Mouse (Mus musculus) layer of hippocampus, postnatal 10 days (tissue): ENCODE results near the gene Dnajc5. TPM values are rescaled to one million over a fixed set of nuclear protein-coding genes. Genes with fewer than 3 reads are reported as not detected.
"Not testable (repeated sequence)": the region's sequence is repeated elsewhere in the genome, so short reads cannot be mapped to it uniquely, and the experiment has no call there.

Source experiments
- DNase-seq, 2 experiments: peaks; one replicate each; pipeline ENCODE4 v3.0.0; 2021; ENCODE audit warnings: low spot score in 2 of 2
- long read RNA-seq: library from polyadenylated mRNA; stranded (forward); transcript quantifications from one replicate; pipeline ENCODE4 v2.0.0, GENCODE M21; 2023
- total RNA-seq, 2 experiments: library from RNA; stranded (reverse); gene quantifications; 2 replicates each; pipeline ENCODE4 v1.2.3; 2021

Gene Dnajc5
- total RNA-seq, result 100 to 1,000 TPM; 253 to 296 TPM
- long read RNA-seq, full-length matches to known transcripts, result 80 of 130 reads
- long read RNA-seq, partial matches to known transcripts, result 1 of 130 reads
- long read RNA-seq, other reads (novel, unspliced or antisense), result 49 of 130 reads

DNA sequence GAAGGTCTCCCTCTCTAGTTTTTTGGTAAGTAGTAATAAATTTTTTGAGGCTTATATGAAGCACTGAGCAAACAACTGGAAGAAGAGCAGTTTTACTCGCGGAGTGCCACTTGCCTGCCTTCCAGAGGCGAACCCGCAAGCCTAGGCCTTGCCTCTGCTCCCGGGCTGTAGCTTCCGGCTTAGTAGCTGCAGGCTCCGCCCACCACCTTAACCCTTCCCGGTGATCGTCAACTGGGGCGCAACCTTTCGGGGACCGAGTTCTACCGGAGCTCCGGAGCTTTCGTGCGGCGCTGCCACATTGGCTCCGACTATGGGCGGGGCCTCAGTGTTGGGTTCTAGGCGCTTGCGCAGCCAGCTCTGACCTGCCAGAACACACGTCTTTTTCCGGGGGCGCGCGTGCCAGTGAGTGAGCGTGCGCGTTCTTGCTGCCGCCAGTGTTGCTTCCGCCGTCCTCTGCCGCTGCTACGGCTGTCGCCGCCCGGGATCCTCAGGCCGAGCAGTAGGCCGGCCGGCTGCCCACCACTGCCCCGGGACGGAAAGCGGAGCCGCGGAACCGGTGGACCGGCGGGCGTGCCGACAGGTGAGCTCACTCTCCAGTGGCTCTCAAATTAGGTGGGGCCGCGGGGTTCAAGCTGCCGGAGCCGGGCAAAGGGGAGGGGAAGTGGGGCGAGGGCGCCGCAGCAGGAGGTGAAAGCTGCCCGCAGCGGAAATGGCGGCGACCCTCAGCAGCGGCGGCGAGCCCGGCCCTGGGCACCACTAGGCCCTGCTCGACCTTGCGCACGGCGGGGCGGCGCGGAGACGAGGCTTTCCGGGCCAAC is at the start of gene Dnajc5:
Gene Dnajc5, plus strand, starts transcription at position 368 of the 818 bp plus-strand sequence.
- peak; percentile 96 to 97 for DNase-seq

DNA sequence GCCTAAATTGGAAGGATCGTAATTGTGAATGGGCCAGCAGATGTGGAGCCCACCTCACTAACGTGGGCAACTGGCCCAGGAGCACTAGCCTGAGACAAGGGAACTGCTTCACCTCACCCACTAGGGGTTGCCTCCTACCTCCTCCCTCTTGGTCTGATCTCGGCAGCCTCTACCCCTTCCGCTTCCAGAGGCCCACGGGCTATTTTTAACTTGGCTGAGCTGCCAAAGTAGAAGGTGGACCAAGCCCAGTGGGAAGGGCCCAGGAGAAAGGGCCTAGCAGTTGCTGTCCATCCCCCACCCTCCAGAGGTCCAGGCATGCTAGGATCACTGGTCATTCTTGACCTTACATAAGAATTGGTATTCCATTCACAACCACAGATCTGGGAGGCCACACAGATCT is 49.0 kb upstream of the Dnajc5 start:
- no peak for DNase-seq

DNA sequence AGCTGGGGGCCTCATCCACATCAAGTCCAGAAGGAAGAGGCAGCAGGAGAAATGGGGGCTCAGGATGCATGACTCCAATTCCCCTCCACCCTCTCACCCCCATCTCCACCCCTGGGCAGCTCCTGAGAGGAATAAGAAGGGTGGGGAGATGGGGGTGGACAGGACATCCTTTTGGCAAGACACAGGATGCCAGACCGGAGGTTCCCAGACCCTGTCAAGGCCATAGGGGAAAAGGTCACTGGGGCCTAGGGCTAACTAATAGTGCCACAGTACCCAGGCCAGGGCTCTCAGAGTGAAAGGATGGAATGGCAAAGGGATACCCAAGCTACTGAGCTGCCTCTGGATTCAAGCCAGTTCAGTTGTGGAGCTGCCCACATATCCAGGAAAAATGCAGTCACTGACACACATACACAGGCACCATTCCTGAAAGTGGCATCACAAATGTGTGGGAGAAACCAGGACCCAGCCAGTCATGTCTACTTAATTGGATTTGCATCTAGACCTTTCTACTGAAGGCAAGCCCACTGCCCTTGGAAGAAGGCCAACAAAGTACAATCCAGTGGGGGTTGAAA is 47.9 kb upstream of the Dnajc5 start:
- DNase-seq, result no peak

DNA sequence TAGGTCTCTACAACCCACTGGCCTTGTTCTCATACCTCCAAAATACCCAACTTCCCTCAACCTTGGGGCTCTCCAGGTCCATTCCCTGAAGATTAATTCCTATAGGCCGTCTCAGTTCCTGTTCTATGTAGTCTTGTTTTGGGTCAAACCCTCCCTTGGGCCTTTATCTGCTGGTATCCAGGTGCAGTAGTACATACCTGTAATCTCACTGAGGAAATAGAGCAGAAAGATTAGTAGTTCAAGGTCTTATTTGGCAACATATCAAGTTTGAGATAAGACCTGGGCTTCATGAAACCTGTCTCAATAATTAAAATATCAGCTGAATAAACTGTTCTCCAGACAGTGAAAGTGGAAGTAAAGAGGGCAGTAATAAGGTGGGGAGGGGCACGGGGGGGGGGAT is 37.2 kb upstream of the Dnajc5 start:
- no peak for DNase-seq

DNA sequence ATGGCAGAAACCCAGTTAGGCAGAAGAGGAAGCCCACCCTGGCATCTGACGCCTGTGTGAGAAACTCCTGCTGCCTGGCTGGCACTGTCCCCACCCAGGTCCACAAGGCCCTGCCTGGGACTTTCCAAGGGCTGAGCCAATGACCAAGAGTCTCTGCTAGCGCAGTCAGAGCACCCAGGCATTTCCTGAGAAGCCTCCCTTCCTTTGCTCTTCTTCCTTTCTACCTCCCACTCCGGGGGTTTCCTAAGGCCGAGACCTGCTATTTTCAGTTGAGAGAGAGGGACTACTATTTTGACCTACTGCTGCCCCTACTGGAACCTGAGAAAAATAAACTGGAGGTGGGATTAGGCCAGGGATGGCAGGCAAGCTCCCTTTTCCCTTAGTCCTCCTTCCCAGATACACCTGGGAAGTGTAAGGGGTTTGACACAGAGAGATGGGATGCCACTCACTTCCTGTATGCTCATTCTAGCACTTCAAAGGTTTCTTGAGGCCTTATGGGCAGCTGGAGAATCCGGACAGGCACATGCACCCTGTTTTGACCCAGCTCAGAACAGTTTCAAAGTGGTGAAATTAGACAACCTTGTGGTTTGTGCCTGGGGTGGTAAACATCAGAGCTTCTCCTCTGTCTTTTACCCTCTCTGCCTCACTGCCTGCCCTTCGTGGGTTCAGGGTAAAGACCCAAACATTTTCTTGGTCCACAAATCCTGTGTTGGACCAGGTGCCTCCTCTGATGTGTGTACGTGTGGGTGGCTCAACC is 36.5 kb upstream of the Dnajc5 start:
- DNase-seq, result no peak

DNA sequence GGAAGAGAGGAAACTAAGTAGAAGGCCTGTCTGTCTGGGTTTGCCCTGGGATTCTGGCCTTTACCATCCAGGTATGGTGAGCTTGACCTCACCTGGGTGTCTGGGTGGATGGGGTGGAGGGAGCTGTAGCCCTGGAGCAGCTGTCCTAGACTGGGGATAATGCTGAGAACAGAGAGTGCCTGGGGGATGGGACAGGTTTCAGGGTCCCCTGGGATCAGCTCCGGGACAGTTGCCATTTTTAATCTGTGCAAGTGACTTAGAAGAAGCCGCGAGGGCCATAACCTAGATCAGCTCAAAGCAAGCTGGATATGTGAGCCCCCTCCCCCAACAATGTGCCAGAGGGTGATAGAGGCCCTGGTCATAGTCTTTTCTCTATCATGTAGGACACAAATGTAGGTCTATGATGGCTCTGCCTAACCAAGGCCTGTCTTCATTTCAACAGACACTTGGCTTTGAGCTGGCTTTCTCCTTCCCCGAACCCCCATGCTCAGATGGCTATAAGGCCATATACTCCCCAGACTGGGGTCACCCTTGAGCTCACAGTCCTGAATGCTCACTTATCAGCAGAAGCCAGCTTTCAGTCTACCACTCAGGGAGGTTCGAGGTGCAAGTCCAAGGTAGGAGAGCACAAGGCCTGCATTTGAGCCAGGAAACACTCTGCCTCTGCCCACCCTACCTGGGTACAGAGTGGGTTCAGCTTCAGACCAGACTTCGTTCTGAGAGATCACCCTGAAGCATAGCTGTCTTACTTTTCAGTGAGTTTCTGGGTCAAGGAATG is 35.6 kb upstream of the Dnajc5 start:
- DNase-seq, result no peak

DNA sequence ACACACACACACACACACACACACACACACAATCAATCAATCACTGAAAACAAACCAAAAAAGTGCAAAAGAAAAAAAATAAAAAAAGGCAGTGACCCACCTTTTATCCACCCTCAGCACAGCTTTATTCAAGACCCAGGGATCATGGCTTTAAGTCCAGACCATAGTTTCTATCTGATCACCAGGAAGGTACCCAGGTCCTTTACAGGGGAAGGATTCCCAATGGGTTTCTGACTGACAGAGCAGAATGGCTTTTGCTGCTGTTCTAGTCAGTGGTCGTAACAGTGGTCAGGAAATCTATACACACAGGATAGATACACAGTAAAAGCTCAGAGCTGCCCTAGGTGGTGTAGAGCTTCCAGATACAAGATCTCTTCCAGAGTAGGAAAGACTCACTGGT is 34.5 kb upstream of the Dnajc5 start:
- DNase-seq, result no peak

DNA sequence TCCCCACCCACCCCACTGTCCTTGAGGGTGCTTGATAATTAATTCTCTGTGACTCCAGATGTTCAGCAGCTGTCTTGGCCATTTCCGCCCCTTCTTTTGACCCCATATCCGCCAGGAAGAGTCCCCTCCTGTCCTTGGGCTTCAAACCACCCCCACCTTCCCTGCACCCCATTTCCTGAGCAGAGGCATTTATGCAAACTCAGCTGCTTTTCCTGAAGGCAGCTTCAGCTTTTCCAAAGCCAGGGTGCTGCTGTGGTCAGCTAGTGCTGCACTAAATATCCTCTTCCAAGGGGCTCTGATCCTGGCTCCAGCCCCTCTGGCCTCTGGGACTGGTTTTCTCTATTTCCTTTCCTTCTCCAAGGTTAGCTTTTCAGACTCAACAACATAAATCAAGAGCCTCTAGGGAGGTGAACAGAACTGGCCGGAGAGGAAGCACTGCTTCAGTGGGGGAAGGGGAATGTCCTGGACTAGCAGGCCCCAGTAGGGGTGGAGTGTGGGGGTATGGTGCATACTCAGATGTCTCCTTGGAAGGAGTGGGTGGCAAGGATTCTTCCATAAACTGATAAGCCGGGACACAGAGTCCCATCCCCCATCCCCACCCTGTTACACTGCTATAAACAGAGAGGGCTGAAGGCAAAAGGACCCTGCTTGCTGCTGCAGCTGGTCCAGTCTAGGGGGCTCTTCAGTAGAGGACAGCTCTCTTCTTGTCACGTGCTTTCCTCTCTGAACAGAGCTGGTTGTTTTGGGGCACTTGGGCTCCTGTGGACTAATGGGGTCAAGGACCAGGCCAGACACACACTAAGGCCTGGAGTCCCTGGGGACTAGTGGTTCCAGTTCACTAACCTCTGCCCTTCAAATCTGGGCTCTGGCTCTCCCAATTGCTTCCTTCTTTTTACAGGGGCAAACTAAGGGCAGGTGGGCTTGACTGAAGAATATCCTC is 32.7 kb upstream of the Dnajc5 start:
- DNase-seq, result no peak

DNA sequence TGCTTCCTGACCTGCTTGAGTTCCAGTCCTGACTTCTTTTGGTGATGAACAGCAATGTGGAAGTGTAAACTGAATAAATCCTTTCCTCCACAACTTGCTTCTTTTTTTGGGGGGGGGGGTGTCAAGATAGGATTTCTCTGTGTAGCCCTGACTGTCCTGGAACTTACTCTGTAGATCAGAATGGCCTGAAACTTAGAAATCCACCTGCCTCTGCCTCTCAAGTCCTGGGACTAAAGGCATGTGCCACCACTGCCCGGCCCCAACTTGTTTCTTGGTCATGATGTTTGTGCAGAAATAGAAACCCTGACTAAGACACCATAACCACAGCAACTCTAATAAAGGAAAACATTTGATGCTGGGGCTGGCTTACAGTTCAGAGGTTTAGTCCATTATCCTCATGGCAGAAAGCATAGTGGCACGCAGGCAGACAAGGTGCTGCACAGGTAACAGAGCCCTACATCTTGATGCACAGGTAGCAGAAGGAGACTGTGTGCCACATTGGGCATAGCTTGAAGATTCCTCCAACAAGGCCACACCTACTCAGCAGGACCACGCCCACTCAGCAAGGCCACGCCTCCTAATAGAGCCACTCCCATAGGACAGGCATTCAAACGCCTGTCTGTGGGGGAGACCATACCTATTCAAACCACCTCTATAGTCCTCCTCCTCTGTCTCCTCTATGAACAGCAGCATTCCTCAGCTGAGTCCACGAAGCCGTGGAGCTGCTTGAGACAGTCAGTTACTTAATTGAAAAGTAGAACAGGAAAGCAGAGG is 28.7 kb upstream of the Dnajc5 start:
- no peak for DNase-seq

DNA sequence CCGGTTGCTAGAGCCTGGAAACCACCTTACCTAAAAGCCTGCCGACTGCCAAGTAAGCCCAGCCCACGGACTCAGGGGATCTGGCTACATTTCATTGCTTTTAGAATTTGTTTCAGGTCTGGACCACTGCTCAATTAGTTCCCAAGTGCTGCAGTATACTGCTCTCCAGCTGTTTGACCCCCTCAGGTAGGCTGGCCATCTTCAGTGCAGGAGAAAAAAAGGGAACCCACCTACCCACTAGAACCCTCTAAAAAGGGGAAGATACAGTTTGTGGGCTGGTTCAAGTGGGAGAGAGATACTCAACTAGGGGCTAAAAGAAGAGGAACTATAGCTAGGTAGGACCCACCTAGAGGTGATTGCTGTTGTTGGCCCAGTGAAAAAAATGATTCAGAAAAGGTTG is 28.1 kb upstream of the Dnajc5 start:
- DNase-seq, result no peak

DNA sequence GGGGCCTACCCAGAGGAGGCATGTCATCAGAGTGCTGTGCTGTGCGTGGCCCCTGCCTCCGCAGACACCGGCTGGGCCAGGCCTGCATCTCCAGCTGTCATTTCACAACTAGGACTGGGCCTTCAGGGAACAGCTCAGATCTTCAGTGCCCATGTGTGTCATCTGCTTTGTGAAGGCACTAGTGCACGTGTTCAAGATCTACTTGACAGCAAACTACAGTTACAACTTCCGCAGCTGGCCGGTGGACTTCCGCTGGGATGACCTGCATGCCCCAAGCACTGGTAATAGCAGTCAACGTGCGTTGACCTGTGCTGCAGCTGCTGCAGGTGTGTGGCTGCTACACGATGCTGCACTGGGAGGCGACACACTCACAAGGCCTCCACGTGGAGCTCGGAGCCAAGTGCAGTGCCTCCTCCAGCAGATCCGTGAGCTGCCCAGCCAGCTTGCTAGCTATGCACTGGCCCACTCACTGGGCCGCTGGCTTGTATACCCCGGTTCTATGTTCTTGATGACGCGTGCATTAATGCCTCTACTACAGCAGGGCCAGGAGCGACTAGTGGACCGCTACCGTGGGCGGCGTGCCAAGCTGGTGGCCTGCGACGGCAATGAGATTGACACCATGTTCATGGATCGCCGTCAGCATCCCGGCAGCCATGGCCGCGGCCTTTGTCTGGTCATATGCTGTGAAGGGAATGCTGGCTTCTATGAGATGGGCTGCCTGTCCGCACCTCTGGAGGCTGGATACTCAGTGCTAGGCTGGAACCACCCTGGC is 26.9 kb upstream of the Dnajc5 start, which contains the start of gene Abhd16b:
Gene Abhd16b, plus strand, starts transcription at position 51 of the 772 bp plus-strand sequence.
- DNase-seq, result no peak

DNA sequence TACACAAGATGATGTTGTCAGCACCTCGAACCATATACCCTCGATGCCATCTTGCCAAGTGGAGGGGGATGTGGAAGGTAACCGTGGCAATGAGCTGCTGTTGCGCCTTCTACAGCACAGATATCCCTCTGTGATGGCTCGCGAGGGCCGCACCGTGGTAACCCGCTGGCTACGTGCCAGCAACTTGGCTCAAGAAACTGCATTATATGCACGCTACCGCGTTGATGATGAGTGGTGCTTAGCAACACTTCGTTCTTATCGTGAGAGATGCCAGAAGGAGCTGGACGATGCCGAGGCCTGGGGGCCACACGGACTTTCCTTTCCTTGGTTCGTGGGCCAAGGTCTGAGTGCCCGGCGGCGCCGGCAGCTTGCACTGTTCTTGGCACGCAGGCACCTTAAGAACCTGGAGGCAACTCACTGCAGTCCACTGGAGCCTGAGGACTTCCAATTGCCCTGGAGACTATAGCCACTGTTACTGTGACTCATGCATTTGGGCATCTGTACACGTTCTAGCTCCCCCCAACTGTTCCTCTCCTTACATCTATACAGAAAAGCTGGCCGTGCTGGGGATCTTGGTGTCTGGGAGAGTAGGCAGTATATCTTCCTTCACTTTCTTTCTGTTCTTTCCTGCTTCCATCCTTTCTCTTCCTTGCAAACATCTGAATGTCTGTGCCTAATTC is 25.9 kb upstream of the Dnajc5 start:
- no peak for DNase-seq

DNA sequence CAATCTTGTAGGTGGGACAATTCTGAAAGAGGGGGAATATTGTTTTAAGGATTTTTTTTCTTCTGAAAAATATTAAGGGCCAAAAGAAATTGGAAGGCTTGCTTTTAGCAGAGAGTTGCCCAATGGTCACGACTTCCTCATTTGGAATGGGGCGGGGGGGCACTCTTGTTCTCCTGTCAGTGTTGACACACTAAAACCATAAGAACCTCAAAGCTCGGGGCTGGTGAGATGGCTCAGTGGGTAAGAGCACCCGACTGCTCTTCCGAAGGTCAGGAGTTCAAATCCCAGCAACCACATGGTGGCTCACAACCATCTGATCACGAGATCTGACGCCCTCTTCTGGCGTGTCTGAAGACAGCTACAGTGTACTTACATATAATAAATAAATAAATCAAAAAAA is 24.4 kb upstream of the Dnajc5 start:
- DNase-seq, result not testable (repeated sequence)

DNA sequence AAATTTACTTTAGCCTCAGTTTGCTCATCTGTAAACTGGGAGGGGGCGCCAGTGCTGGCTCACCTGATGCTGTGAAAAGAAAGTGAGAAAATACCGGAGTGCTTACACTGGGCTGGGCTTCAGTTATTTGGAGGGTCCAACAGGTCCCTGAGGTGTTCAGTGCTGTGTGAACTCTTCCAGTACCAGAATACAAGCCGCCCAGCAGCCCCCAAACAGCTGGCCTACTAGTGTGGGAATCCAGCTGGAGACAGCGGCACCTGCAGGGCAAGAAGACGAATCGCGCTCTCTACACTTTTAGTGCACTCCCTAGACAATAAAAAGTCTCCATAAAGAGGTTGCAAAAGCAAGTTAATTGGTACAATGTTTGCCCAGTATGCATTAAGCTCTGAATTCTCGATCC is 24.0 kb upstream of the Dnajc5 start:
- peak; percentile 67 to 75 for DNase-seq

DNA sequence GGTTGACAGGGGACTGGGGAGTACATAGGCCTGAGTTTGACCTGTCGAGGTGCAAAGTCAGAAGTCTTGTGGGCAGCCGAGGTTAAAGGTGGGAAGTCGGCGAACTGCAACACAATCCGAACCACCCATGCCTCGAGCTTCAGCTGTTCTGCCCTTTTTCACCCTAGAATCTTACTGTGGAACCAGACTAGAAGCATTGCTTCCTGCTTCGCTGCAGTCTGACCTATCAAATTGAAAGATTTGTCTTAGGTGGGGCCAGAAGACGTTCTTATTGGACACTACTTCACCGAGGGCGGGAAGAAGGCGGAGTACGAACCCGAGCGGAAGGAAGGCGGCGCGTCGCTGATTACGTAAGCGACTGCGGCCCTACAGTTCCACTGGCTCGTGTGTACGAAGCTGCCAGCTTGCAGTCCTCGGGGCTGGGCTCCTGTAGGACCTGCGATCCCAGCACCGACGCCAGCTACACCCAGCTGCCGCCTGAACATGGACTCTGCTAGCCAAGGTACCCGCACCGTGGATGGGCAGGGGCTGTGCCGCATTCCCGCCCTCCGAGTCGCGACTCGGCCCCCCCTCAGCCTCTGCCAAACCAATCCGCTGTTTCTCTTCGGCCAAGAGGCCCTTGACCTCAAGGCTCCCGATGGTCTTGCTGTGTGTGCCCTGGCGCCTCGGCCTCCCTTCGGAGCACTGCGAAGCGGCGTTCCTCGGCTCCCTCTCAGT is 23.3 kb upstream of the Dnajc5 start, which contains the start of gene Tpd52l2:
Gene Tpd52l2, plus strand, starts transcription at position 312 of the 717 bp plus-strand sequence.
- DNase-seq, result peak; percentile 82 to 88

DNA sequence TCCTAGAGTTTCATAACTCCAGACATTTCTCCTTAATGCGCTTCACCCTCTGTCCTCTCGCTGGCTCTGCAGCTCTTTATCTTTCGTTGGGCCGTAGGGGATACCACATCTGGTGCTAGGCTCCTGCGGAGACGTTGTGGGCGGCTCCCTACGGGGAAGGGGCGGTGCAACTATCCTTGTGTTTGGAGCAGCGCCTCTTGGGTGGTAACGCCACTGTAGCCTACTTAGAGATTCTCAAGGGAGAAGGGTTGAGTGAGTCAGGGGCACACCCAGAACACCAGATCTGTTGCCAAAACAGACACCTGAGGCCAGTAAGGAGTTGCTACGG is 22.8 kb upstream of the Dnajc5 start:
- DNase-seq, result peak; percentile 26 to 30

DNA sequence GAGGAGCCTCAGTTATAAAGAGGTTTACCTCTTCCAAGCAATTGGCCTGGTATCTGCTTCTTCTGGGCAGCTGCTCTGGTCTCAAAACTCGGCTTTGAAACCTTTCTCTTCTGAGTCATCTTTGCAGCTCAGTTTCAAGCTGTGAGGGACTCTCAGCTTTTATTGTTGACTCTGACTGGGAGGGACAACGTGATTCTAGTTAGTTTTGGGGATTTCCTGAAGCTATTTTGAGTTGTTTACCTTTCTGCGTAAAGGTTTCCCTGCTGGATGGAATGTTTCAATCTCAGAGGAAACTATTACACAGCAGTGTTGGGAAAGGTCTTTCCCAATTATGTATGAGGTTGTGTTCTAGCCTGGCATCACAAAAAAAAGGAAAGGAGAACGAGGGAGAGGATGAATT is 21.6 kb upstream of the Dnajc5 start:
- DNase-seq, result no peak
